Mouse (Mus musculus): ENCODE measurements around the gene 0610010K14Rik. TPM values are rescaled to one million over a fixed set of nuclear protein-coding genes. Genes with fewer than 3 reads are reported as not detected.
A peak's percentile ranks its signal among the peaks of the same experiment; 100 is the strongest.

The 0610010K14Rik gene
- polyA plus RNA-seq, 1 experiment from 2014 or later = 211 TPM

GRCm38 (mm10) chr11:70225798-70226601 lies 11.7 kb downstream of the 0610010K14Rik start:
- no peak for ATAC-seq (replicated peaks; ENCODE audit: insufficient number of reproducible peaks, low FRiP score, low TSS enrichment, low read depth)
- Histone ChIP-seq H3K36me3 (replicated peaks; ENCODE audit: control insufficient read depth, insufficient read depth, low read depth, low read length) (no peaks in the 10 kb centered on the region), H3K9me3 (replicated peaks; ENCODE audit: control insufficient read depth, low read length) (no peaks in the 10 kb centered on the region), H3K9ac (replicated peaks; ENCODE audit: low read length) (no peak overlapping the region; the same call in 1 of the 2 replicates), H3K4me1 (ENCODE audit: control insufficient read depth, insufficient read depth, low read length) (no peaks in the 10 kb centered on the region; the same call in 1 of the 2 replicates), H3K27me3 (ENCODE audit: control insufficient read depth, insufficient read depth, low read length) (peaks cover 54% of the 10 kb centered on the region), H3K4me2 (ENCODE audit: low read depth, low read length) (peak overlapping the region; percentile 37), H3K4me3 (ENCODE audit: low read depth, low read length) (peak overlapping the region; percentile 16), H3K27ac (replicated peaks; ENCODE audit: low read depth, low read length) (no peak overlapping the region)
- peak; percentile 35 for DNase-seq (ENCODE audit: low spot score)
- 17% methylated on average over 27 of the region's 27 CpGs for WGBS

GRCm38 (mm10) chr11:70223724-70224123 lies 14.0 kb downstream of the 0610010K14Rik start:
- H3K4me1 ChIP-seq (ENCODE audit: control insufficient read depth, insufficient read depth, low read length) = no peaks in the 10 kb centered on the region; the same call in 1 of the 2 replicates
- no peak overlapping the region for H3K4me2 ChIP-seq (ENCODE audit: low read depth, low read length)
- no peaks in the 10 kb centered on the region for H3K9me3 ChIP-seq (replicated peaks; ENCODE audit: control insufficient read depth, low read length)
- peaks cover 38% of the 10 kb centered on the region for H3K27me3 ChIP-seq (ENCODE audit: control insufficient read depth, insufficient read depth, low read length)
- no peak overlapping the region for H3K9ac ChIP-seq (replicated peaks; ENCODE audit: low read length)
- H3K4me3 ChIP-seq (ENCODE audit: low read depth, low read length) = no peak overlapping the region
- no peaks in the 10 kb centered on the region for H3K36me3 ChIP-seq (replicated peaks; ENCODE audit: control insufficient read depth, insufficient read depth, low read depth, low read length)
- ATAC-seq (replicated peaks; ENCODE audit: insufficient number of reproducible peaks, low FRiP score, low TSS enrichment, low read depth) (no peak), DNase-seq (ENCODE audit: low spot score) (no peak)
- no peak overlapping the region for H3K27ac ChIP-seq (replicated peaks; ENCODE audit: low read depth, low read length)
- WGBS = 88% methylated on average over 9 of the region's 9 CpGs

GRCm38 (mm10) chr11:70221603-70222500 lies 15.9 kb downstream of the 0610010K14Rik start:
- Histone ChIP-seq H3K4me3 (ENCODE audit: low read depth, low read length) (peak overlapping the region; percentile 54), H3K4me1 (ENCODE audit: control insufficient read depth, insufficient read depth, low read length) (no peaks in the 10 kb centered on the region; the same call in 1 of the 2 replicates), H3K4me2 (ENCODE audit: low read depth, low read length) (peak overlapping the region; percentile 84), H3K27me3 (ENCODE audit: control insufficient read depth, insufficient read depth, low read length) (peaks cover 22% of the 10 kb centered on the region), H3K36me3 (replicated peaks; ENCODE audit: control insufficient read depth, insufficient read depth, low read depth, low read length) (no peaks in the 10 kb centered on the region), H3K9me3 (replicated peaks; ENCODE audit: control insufficient read depth, low read length) (no peaks in the 10 kb centered on the region), H3K9ac (replicated peaks; ENCODE audit: low read length) (peak overlapping the region; percentile 75), H3K27ac (replicated peaks; ENCODE audit: low read depth, low read length) (peak overlapping the region; percentile 56; the same call in 1 of the 2 replicates)
- no peak for DNase-seq (ENCODE audit: low spot score)
- WGBS = 10% methylated on average over 14 of the region's 14 CpGs
- ATAC-seq (replicated peaks; ENCODE audit: insufficient number of reproducible peaks, low FRiP score, low TSS enrichment, low read depth) = no peak

GRCm38 (mm10) chr11:70220731-70221602 lies 16.7 kb downstream of the 0610010K14Rik start, which contains the start of gene Slc16a13:
TSS of gene Slc16a13 (minus strand) at chr11:70221064.
- H3K9me3 ChIP-seq (replicated peaks; ENCODE audit: control insufficient read depth, low read length) = no peaks in the 10 kb centered on the region
- peaks cover 21% of the 10 kb centered on the region for H3K27me3 ChIP-seq (ENCODE audit: control insufficient read depth, insufficient read depth, low read length)
- no peaks in the 10 kb centered on the region; the same call in 1 of the 2 replicates for H3K4me1 ChIP-seq (ENCODE audit: control insufficient read depth, insufficient read depth, low read length)
- H3K9ac ChIP-seq (replicated peaks; ENCODE audit: low read length) = peak within 1 kb of the TSS; percentile 75
- H3K27ac ChIP-seq (replicated peaks; ENCODE audit: low read depth, low read length) = peak within 1 kb of the TSS; percentile 56
- H3K36me3 ChIP-seq (replicated peaks; ENCODE audit: control insufficient read depth, insufficient read depth, low read depth, low read length) = no peaks in the 10 kb centered on the region
- WGBS = under 1% methylated on average over 28 of the region's 28 CpGs
- H3K4me3 ChIP-seq (ENCODE audit: low read depth, low read length) = peak within 1 kb of the TSS; percentile 54
- peak; percentile 88 for ATAC-seq (replicated peaks; ENCODE audit: insufficient number of reproducible peaks, low FRiP score, low TSS enrichment, low read depth)
- DNase-seq (ENCODE audit: low spot score) = peak; percentile 96
- peak within 1 kb of the TSS; percentile 84 for H3K4me2 ChIP-seq (ENCODE audit: low read depth, low read length)

GRCm38 (mm10) chr11:70220323-70220722 lies 17.4 kb downstream of the 0610010K14Rik start:
- Histone ChIP-seq H3K9me3 (replicated peaks; ENCODE audit: control insufficient read depth, low read length) (no peaks in the 10 kb centered on the region), H3K4me3 (ENCODE audit: low read depth, low read length) (peak overlapping the region; percentile 54), H3K27me3 (ENCODE audit: control insufficient read depth, insufficient read depth, low read length) (peaks cover 21% of the 10 kb centered on the region), H3K9ac (replicated peaks; ENCODE audit: low read length) (peak overlapping the region; percentile 75), H3K4me2 (ENCODE audit: low read depth, low read length) (peak overlapping the region; percentile 84), H3K36me3 (replicated peaks; ENCODE audit: control insufficient read depth, insufficient read depth, low read depth, low read length) (no peaks in the 10 kb centered on the region), H3K27ac (replicated peaks; ENCODE audit: low read depth, low read length) (peak overlapping the region; percentile 48), H3K4me1 (ENCODE audit: control insufficient read depth, insufficient read depth, low read length) (no peaks in the 10 kb centered on the region; the same call in 1 of the 2 replicates)
- DNase-seq (ENCODE audit: low spot score) (peak; percentile 20), ATAC-seq (replicated peaks; ENCODE audit: insufficient number of reproducible peaks, low FRiP score, low TSS enrichment, low read depth) (no peak)
- 2% methylated on average over 24 of the region's 24 CpGs for WGBS

- H3K27ac ChIP-seq (replicated peaks; ENCODE audit: low read depth, low read length) = no peak overlapping the region
- WGBS = 56% methylated on average over 7 of the region's 7 CpGs
- no peak for DNase-seq (ENCODE audit: low spot score)
Observed at GRCm38 (mm10) chr11:70219873-70220272, 17.8 kb downstream of the 0610010K14Rik start.

GRCm38 (mm10) chr11:70218741-70219470 lies 18.8 kb downstream of the 0610010K14Rik start:
- Histone ChIP-seq H3K4me2 (ENCODE audit: low read depth, low read length) (no peak overlapping the region), H3K4me3 (ENCODE audit: low read depth, low read length) (no peak overlapping the region), H3K9me3 (replicated peaks; ENCODE audit: control insufficient read depth, low read length) (no peaks in the 10 kb centered on the region), H3K27me3 (ENCODE audit: control insufficient read depth, insufficient read depth, low read length) (peaks cover 30% of the 10 kb centered on the region), H3K4me1 (ENCODE audit: control insufficient read depth, insufficient read depth, low read length) (peaks cover 7% of the 10 kb centered on the region), H3K36me3 (replicated peaks; ENCODE audit: control insufficient read depth, insufficient read depth, low read depth, low read length) (no peaks in the 10 kb centered on the region), H3K9ac (replicated peaks; ENCODE audit: low read length) (no peak overlapping the region; the same call in 1 of the 2 replicates), H3K27ac (replicated peaks; ENCODE audit: low read depth, low read length) (no peak overlapping the region)
- ATAC-seq (replicated peaks; ENCODE audit: insufficient number of reproducible peaks, low FRiP score, low TSS enrichment, low read depth) (no peak), DNase-seq (ENCODE audit: low spot score) (no peak)
- 93% methylated on average over 15 of the region's 15 CpGs for WGBS

More at GRCm38 (mm10) chr11:70219873-70220272, 17.8 kb downstream of the 0610010K14Rik start:
- Histone ChIP-seq H3K4me2 (ENCODE audit: low read depth, low read length) (peak overlapping the region; percentile 84), H3K4me3 (ENCODE audit: low read depth, low read length) (peak overlapping the region; percentile 54), H3K9me3 (replicated peaks; ENCODE audit: control insufficient read depth, low read length) (no peaks in the 10 kb centered on the region), H3K9ac (replicated peaks; ENCODE audit: low read length) (peak overlapping the region; percentile 75), H3K27me3 (ENCODE audit: control insufficient read depth, insufficient read depth, low read length) (peaks cover 21% of the 10 kb centered on the region), H3K4me1 (ENCODE audit: control insufficient read depth, insufficient read depth, low read length) (no peaks in the 10 kb centered on the region; the same call in 1 of the 2 replicates), H3K36me3 (replicated peaks; ENCODE audit: control insufficient read depth, insufficient read depth, low read depth, low read length) (no peaks in the 10 kb centered on the region)
- no peak for ATAC-seq (replicated peaks; ENCODE audit: insufficient number of reproducible peaks, low FRiP score, low TSS enrichment, low read depth)

Measured in embryonic facial prominence, embryonic 11.5 days (tissue).